Mouse (Mus musculus): ENCODE results near the gene Pilra.

Pilra gene

DNA sequence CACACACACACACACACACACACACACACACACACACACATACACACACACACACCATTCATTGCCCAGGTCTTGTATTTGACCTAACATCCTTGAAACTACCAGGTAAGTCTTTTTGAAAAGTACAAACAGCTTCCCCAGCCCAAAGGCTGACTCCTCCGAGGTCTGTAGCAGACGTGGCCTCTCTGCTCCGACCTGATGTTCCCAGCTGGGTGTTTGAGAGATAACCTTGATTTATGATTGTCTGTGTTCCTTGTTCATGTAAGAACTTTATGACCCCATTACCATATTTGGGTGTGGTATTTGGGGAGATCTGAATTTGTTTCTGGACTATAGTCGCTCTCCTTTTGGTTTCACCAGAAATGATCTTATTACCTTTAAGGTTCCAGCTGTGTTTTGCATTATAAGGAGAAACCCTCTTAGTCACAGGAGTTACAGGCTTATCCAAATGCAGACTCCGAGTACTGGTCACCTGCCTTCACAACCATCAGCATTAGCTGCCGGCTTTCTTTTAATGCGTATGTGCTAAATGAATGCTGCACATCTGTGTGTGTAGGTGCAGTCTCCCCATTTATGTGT lies 58.7 kb downstream of the Pilra start:
- no peak for DNase-seq

DNA sequence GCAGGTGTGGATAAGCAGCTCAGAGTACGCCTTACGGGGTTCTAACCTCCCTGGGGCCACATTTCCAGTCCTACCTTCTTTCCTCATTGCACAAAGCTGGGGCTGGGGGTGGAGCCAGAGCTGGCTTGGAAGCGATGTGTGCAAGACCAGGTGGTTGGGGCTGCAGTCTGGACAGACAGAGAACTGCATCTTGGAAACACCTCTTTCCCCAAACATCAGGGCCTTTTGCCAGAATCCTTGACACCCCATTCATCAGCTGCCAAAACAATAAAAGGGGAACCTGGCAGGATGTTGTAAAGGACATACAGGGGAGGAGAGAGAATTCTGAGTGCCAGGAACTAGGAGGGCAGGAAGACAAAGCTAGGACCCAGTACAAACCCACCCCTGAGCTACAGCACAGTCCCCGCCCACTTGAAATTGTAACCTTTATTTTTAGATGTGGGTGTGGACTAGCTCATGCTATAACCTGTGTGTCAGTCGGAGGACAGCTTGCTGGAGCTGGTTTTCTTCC lies 59.6 kb downstream of the Pilra start:
- peak in 1 of 2 experiments; percentile 65 for DNase-seq

DNA sequence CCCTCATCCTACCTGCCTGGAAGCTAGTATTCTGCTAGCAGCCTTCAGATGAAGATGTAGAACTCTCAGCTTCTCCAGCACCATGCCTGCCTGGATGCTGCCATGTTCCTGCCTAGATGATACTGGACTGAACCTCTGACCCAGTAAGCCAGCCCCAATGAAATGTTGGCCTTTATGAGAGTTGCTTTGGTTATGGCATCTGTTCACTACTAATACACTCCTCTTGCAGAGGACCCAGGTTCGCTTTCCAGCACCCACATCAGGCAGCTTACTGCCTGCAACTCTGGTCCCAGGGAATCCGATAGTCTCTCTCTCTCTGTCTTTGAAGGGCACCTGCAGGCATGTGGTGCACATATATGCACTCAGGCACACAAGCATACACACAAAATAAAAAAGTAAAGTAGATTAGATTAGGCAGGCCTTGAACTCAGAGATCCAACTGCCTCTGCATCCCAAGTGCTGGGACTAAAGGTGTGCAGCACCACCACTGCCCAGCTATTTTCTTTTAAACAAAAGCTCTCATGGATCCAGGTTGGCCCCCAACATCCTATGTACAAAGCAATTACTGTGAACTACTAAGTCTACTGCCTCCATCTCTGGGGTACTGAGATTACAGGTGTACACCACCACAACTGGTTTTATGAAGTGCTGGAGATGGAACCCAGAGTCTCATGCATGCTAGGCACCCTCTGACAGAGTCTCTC lies 60.3 kb downstream of the Pilra start:
- no peak for DNase-seq

DNA sequence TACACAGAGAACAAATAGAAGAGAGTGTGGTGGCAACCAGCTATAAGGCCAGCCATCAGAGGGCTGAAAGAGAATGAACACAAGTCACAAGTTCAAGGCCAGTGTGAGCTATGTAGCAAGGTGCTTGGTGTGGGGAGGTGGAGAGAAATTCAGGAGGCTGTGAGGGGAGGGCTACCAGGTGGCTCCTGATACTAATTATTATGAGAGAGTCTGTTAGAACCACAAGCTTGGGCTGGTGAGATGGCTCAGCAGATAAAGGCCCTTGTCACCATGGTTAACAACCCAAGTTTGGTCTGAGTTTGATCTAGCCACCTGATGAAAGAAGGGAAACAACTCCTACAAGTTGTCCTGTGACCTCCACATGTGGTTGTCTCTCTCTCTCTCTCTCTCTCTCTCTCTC lies 63.3 kb downstream of the Pilra start:
- no peak for DNase-seq

All from kidney, adult 8-10 months (tissue).